Mouse (Mus musculus) heart, postnatal 25 days (tissue): ENCODE results near the gene Shq1. TPM values are rescaled to one million over a fixed set of nuclear protein-coding genes. Genes with fewer than 3 reads are reported as not detected.

ENCODE experiments used
- total RNA-seq, 2 experiments: library from RNA; stranded (reverse); gene quantifications; 2 replicates each; pipeline ENCODE4 v1.2.3; 2021

Shq1 gene
- total RNA-seq, 2 experiments from 2014 or later: 2.8 to 3.2 TPM

Other genes starting within 250 kb of the Shq1 start
- gene Gxylt2, start 33.6 kb upstream of the Shq1 start, total RNA-seq: 1 to 10 TPM; 3.5 to 4.7 TPM
- gene Ppp4r2, start 162.5 kb upstream of the Shq1 start, total RNA-seq: 10 to 100 TPM; 44.9 to 50.9 TPM